In the genomic region with DNA sequence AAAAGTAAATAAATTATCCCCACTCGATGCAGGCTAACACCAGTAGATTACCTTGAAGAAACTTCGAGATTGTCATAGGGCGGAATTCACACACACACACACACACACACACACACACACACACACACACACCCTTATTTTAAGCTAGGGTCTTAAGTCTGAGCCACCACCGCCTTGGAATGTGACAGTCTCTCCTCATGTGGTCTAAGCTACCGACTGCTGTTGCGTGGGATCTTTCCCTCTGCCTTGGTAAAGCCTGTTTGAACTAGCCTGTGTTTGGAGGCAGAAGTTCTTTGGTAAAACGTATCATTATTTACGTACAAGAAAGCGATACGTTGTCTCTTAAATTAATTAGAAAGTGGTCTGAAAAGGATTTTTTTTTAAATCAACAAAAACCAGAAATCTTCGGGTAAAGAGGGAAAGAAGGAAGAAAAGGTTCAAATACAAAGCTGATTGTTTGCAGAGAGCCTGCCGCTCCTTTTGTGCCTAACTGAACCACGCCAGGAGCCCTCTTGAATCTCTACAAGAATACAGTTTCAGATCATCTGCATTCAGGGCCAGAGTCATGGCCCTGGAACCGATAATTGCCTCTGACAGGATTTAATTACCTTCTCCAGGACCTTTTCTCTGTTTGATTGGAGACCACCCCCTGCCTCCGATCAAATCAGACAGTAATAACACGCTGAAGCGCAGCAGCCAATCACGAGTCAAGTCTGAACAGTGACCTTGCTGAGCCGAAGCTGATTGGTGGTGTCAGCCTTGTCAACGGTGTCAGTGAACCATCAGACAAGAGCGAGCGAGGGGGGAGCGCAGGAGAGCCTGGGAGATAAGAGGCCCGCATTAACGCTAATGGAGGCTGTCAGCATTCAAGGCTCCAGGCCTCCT, we compare ENCODE assay signal across 8 mouse cellular contexts. TPM values are rescaled to one million over a fixed set of nuclear protein-coding genes. Genes with fewer than 3 reads are reported as not detected.
DNase-seq lines count a peak whose midpoint lies in the region; ATAC-seq and TF ChIP-seq lines count a peak whose summit lies in the region.

No protein-coding gene starts in this region.

- H3K9me3 ChIP-seq in heart, embryonic 11.5 days (replicated peaks; ENCODE audit: control insufficient read depth, low read length) = no peaks in the 10 kb centered on the region
- no peaks in the 10 kb centered on the region for H3K9me3 ChIP-seq in kidney, embryonic 14.5 days (ENCODE audit: control insufficient read depth, low read length)
- no peaks in the 10 kb centered on the region for H3K9me3 ChIP-seq in limb, embryonic 12.5 days
- H3K9me3 ChIP-seq in midbrain, embryonic 12.5 days = no peaks in the 10 kb centered on the region
- no peaks in the 10 kb centered on the region for H3K9me3 ChIP-seq in stomach, embryonic 14.5 days (ENCODE audit: control insufficient read depth, low read depth, low read length)

- H3K27ac ChIP-seq in embryonic fibroblast, embryonic 13.5 days (ENCODE audit: insufficient read depth, low read length) = no peak overlapping the region
- peak overlapping the region; percentile 81 for H3K27ac ChIP-seq in heart, embryonic 11.5 days (ENCODE audit: low read depth, low read length)
- H3K27ac ChIP-seq in kidney, embryonic 14.5 days (ENCODE audit: low read depth, low read length) = no peak overlapping the region
- H3K27ac ChIP-seq in limb, embryonic 12.5 days = peak overlapping the region; percentile 62; the same call in 1 of the 2 replicates
- peak overlapping the region; percentile 83 for H3K27ac ChIP-seq in midbrain, embryonic 12.5 days (replicated peaks)
- H3K27ac ChIP-seq in stomach, embryonic 14.5 days (ENCODE audit: low read length) = no peak overlapping the region; the same call in 1 of the 2 replicates

- no peaks in the 10 kb centered on the region for H3K27me3 ChIP-seq in heart, embryonic 11.5 days (ENCODE audit: control insufficient read depth, insufficient read depth, low read length)
- no peaks in the 10 kb centered on the region for H3K27me3 ChIP-seq in kidney, embryonic 14.5 days (ENCODE audit: control insufficient read depth, insufficient read depth, low read length)
- H3K27me3 ChIP-seq in limb, embryonic 12.5 days = no peaks in the 10 kb centered on the region
- H3K27me3 ChIP-seq in midbrain, embryonic 12.5 days = no peaks in the 10 kb centered on the region
- H3K27me3 ChIP-seq in stomach, embryonic 14.5 days (ENCODE audit: control insufficient read depth, insufficient read depth, low read length) = no peaks in the 10 kb centered on the region

- peak overlapping the region; percentile 69 for H3K4me2 ChIP-seq in heart, embryonic 11.5 days
- H3K4me2 ChIP-seq in kidney, embryonic 14.5 days (replicated peaks; ENCODE audit: low read depth, low read length) = peak overlapping the region; percentile 76
- H3K4me2 ChIP-seq in limb, embryonic 12.5 days = peak overlapping the region; percentile 60
- peak overlapping the region; percentile 48 for H3K4me2 ChIP-seq in midbrain, embryonic 12.5 days (replicated peaks)
- peak overlapping the region; percentile 55 for H3K4me2 ChIP-seq in stomach, embryonic 14.5 days (replicated peaks; ENCODE audit: low read depth, low read length)

- peak overlapping the region; percentile 72 for H3K9ac ChIP-seq in heart, embryonic 11.5 days (ENCODE audit: low read depth, low read length)
- peak overlapping the region; percentile 45; the same call in 1 of the 2 replicates for H3K9ac ChIP-seq in kidney, embryonic 14.5 days (ENCODE audit: low read depth, low read length)
- peak overlapping the region; percentile 42; the same call in 1 of the 2 replicates for H3K9ac ChIP-seq in limb, embryonic 12.5 days (replicated peaks)
- H3K9ac ChIP-seq in midbrain, embryonic 12.5 days (replicated peaks) = peak overlapping the region; percentile 21; the same call in 1 of the 2 replicates
- 0 out of 2 replicates have a peak overlapping the region, but pooled peaks have one; percentile 18 for H3K9ac ChIP-seq in stomach, embryonic 14.5 days (replicated peaks; ENCODE audit: low read depth, low read length)

- TF ChIP-seq POLR2A in embryonic fibroblast, embryonic 13.5 days (IDR thresholded peaks at IDR 0.05; ENCODE audit: low read depth, low read length) = no peak

- no peak for TF ChIP-seq CTCF in embryonic fibroblast, embryonic 13.5 days (IDR thresholded peaks at IDR 0.05; ENCODE audit: borderline replicate concordance, insufficient read depth, low read length)

- no peaks in the 10 kb centered on the region for H3K4me1 ChIP-seq in embryonic fibroblast, embryonic 13.5 days (ENCODE audit: control insufficient read depth, insufficient read depth, low read length)
- peaks cover 5% of the 10 kb centered on the region; the same call in 1 of the 2 replicates for H3K4me1 ChIP-seq in heart, embryonic 11.5 days (ENCODE audit: control insufficient read depth, insufficient read depth, low read length)
- peaks cover 8% of the 10 kb centered on the region; the same call in 1 of the 2 replicates for H3K4me1 ChIP-seq in kidney, embryonic 14.5 days (ENCODE audit: control insufficient read depth, insufficient read depth, low read length)
- H3K4me1 ChIP-seq in limb, embryonic 12.5 days (replicated peaks) = peaks cover 13% of the 10 kb centered on the region
- H3K4me1 ChIP-seq in midbrain, embryonic 12.5 days = peaks cover 7% of the 10 kb centered on the region; the same call in 1 of the 2 replicates
- no peaks in the 10 kb centered on the region for H3K4me1 ChIP-seq in stomach, embryonic 14.5 days (ENCODE audit: control insufficient read depth, insufficient read depth, low read length)

- peak; percentile 5 for DNase-seq in thymus, postnatal 14 days
- DNase-seq in thymus, postnatal 10 days (ENCODE audit: low spot score in 2 of 2) = no peak

- H3K36me3 ChIP-seq in heart, embryonic 11.5 days (ENCODE audit: control insufficient read depth, insufficient read depth, low read length) = no peaks in the 10 kb centered on the region
- H3K36me3 ChIP-seq in kidney, embryonic 14.5 days (ENCODE audit: control insufficient read depth, insufficient read depth, low read length) = no peaks in the 10 kb centered on the region
- no peaks in the 10 kb centered on the region for H3K36me3 ChIP-seq in limb, embryonic 12.5 days
- H3K36me3 ChIP-seq in midbrain, embryonic 12.5 days = no peaks in the 10 kb centered on the region
- H3K36me3 ChIP-seq in stomach, embryonic 14.5 days (ENCODE audit: control insufficient read depth, insufficient read depth, low read length) = no peaks in the 10 kb centered on the region

- peak; percentile 82 for ATAC-seq in heart, embryonic 11.5 days (replicated peaks; ENCODE audit: insufficient number of reproducible peaks, low FRiP score, low TSS enrichment)
- peak; percentile 96 for ATAC-seq in kidney, embryonic 14.5 days (ENCODE audit: low FRiP score, low TSS enrichment)
- peak; percentile 89 for ATAC-seq in limb, embryonic 12.5 days (ENCODE audit: insufficient number of reproducible peaks, insufficient read depth, low FRiP score, low TSS enrichment, low read depth)
- ATAC-seq in midbrain, embryonic 12.5 days (ENCODE audit: low FRiP score, low read depth) = peak; percentile 98
- peak; percentile 95 for ATAC-seq in stomach, embryonic 14.5 days (ENCODE audit: insufficient number of reproducible peaks, insufficient read depth, low FRiP score, low read depth)

- WGBS in heart, embryonic 11.5 days (ENCODE audit: insufficient replicate concordance) = 6% methylated on average over 25 of the region's 25 CpGs
- 8% methylated on average over 25 of the region's 25 CpGs for WGBS in kidney, embryonic 14.5 days
- WGBS in limb, embryonic 12.5 days = 6% methylated on average over 25 of the region's 25 CpGs
- 4% methylated on average over 25 of the region's 25 CpGs for WGBS in midbrain, embryonic 12.5 days
- WGBS in stomach, embryonic 14.5 days = 7% methylated on average over 25 of the region's 25 CpGs

- H3K4me3 ChIP-seq in embryonic fibroblast, embryonic 13.5 days (ENCODE audit: insufficient read depth, low read length) = peak overlapping the region; percentile 63
- H3K4me3 ChIP-seq in heart, embryonic 11.5 days (ENCODE audit: low read depth, low read length) = peak overlapping the region; percentile 48
- peak overlapping the region; percentile 42 for H3K4me3 ChIP-seq in kidney, embryonic 14.5 days (ENCODE audit: low read length)
- peak overlapping the region; percentile 44 for H3K4me3 ChIP-seq in limb, embryonic 12.5 days (replicated peaks)
- peak overlapping the region; percentile 39 for H3K4me3 ChIP-seq in midbrain, embryonic 12.5 days
- H3K4me3 ChIP-seq in stomach, embryonic 14.5 days (ENCODE audit: low read depth, low read length) = peak overlapping the region; percentile 39

RNA-seq across cellular contexts. Expression of gene Mpped2, which starts 43.1 kb away (rescaled TPM):
- 4.3 and 9.8 TPM in 2 replicates for polyA plus RNA-seq in embryonic fibroblast, embryonic 13.5 days (2011; ENCODE audit: insufficient read length, low read depth, missing spikeins)
- polyA plus RNA-seq in heart, embryonic 11.5 days (2014; fragmentation: Nextera tagmentation; extraction: Ambion mirVana) = 124 and 126 TPM in 2 replicates
- 29.5 and 36.7 TPM in 2 replicates for polyA plus RNA-seq in kidney, embryonic 14.5 days (2014; fragmentation: Nextera tagmentation; extraction: Ambion mirVana)
- polyA plus RNA-seq in limb, embryonic 12.5 days (2016; fragmentation: Nextera tagmentation; extraction: Ambion mirVana) = 121 and 134 TPM in 2 replicates
- 95.4 and 112 TPM in 2 replicates for polyA plus RNA-seq in midbrain, embryonic 12.5 days (2016; fragmentation: Nextera tagmentation; extraction: Ambion mirVana)
- 45.7 and 52.9 TPM in 2 replicates for polyA plus RNA-seq in stomach, embryonic 14.5 days (2014; fragmentation: Nextera tagmentation; extraction: Ambion mirVana)

Comparison
In these comparisons a context has a peak if more than half of its experiments do, and no peak if none do; other contexts are left out.
1. H3K27ac ChIP-seq: peak in heart, embryonic 11.5 days (single experiment), limb, embryonic 12.5 days (single experiment) and midbrain, embryonic 12.5 days (single experiment); none in embryonic fibroblast, embryonic 13.5 days (single experiment), kidney, embryonic 14.5 days (single experiment) and stomach, embryonic 14.5 days (single experiment).
2. H3K9ac ChIP-seq: peak in every context shown above with its lines; median percentile 72 in heart, embryonic 11.5 days; 45 in kidney, embryonic 14.5 days; 42 in limb, embryonic 12.5 days; 21 in midbrain, embryonic 12.5 days; 18 in stomach, embryonic 14.5 days.
3. Peak in every context shown above with its lines, with median percentiles within 50 percentile points of each other: H3K4me3 ChIP-seq, ATAC-seq and H3K4me2 ChIP-seq.